Mouse (Mus musculus) forebrain, postnatal 0 days (tissue): ENCODE measurements around the gene Slc39a11. TPM values are rescaled to one million over a fixed set of nuclear protein-coding genes. Genes with fewer than 3 reads are reported as not detected.

Source experiments
- ATAC-seq: fragments of 200-750 bp; cut with Nextera tagmentation; 2 replicates; pipeline ENCODE4 v1.8.0; 2017; ENCODE audit warnings: mild to moderate bottlenecking, moderate library complexity
- DNase-seq: peaks from one replicate; pipeline ENCODE4 v3.0.0-alpha.2; 2015
- H3K27ac ChIP-seq: fragments of 300-500 bp; sonication (generic); 2 replicates; pipeline ENCODE4 v1.5.1; 2014; ENCODE audit warnings: low read depth, mild to moderate bottlenecking, antibody characterized with exemption, low read length, moderate library complexity, mixed read lengths
- H3K27me3 ChIP-seq: fragments of 300-500 bp; sonication (generic); 2 replicates; pipeline ENCODE4 v1.6.1; 2014; ENCODE audit warnings: mild to moderate bottlenecking, low read length, mixed read lengths; ENCODE audit not compliant: insufficient read depth
- H3K36me3 ChIP-seq: fragments of 300-500 bp; sonication (generic); 2 replicates; pipeline ENCODE4 v1.6.1; 2014; ENCODE audit warnings: mild to moderate bottlenecking, moderate library complexity; ENCODE audit not compliant: insufficient read depth
- H3K4me1 ChIP-seq: fragments of 300-500 bp; sonication (generic); 2 replicates; pipeline ENCODE4 v1.6.1; 2014; ENCODE audit warnings: antibody characterized with exemption; ENCODE audit not compliant: insufficient read depth
- H3K4me2 ChIP-seq: fragments of 300-500 bp; sonication (generic); 2 replicates; pipeline ENCODE4 v1.6.1; 2014; ENCODE audit warnings: low read depth, mild to moderate bottlenecking, moderate library complexity
- H3K4me3 ChIP-seq: fragments of 300-500 bp; sonication (generic); 2 replicates; pipeline ENCODE4 v1.5.1; 2014; ENCODE audit warnings: low read depth, low read length, mixed read lengths
- H3K9ac ChIP-seq: fragments of 300-500 bp; sonication (generic); 2 replicates; pipeline ENCODE4 v1.6.1; 2014; ENCODE audit warnings: mild to moderate bottlenecking
- H3K9me3 ChIP-seq: fragments of 300-500 bp; sonication (generic); 2 replicates; pipeline ENCODE4 v1.6.1; 2016; ENCODE audit warnings: low read length
- CTCF ChIP-seq: sonication (generic); IDR thresholded peaks from 2 replicates; pipeline ENCODE4 v1.5.1; 2016; ENCODE audit warnings: antibody characterized with exemption, control low read depth, low read depth
- WGBS: fragments of 180-500 bp; shearing (Covaris S2); extraction: QIAGEN DNeasy Blood & Tissue Kit; methylation state at CpG from one replicate; pipeline ENCODE4 v1.1.7; 2014; 5-methylcytosine and 5-hydroxymethylcytosine counted together
- polyA plus RNA-seq: library from polyadenylated mRNA; unstranded; fragments of >200 nt; fragmentation: Nextera tagmentation; extraction: Ambion mirVana; gene quantifications from 2 replicates; pipeline ENCODE4 v1.2.1, GENCODE M21; 2015
- total RNA-seq: library from RNA; depleted of rRNA; stranded (reverse); fragments of >200 nt; gene quantifications from 2 replicates; pipeline ENCODE4 v1.2.3, GENCODE M21; 2014

The Slc39a11 gene
- total and polyA plus RNA-seq, 2 experiments from 2014 or later = 39.1 to 48.2 TPM

DNA sequence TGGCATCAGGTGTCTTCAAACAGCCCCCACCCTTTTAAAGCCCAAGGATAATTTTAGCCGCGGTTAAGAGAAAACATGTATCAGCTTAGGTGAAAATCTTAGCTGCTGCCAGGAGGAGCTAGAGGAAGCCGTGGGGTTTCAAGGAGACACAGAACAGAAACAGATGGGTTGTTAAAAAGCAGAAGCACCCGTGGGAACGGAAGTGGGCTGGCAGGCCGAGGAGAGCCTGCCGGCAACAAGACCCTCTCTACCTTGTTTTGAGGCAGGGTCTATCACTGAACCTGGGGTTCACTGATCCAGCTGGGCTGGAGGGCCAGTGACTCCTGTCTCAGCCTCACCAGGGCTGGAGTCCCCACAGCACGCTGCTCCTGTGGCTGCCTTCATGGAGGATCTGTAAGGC is 310.1 kb downstream of the Slc39a11 start:
- no peak overlapping the region for H3K9ac ChIP-seq
- H3K36me3 ChIP-seq = peaks cover 4% of the 10 kb centered on the region; the same call in 1 of the 2 replicates
- H3K9me3 ChIP-seq = no peaks in the 10 kb centered on the region
- no peak overlapping the region for H3K4me2 ChIP-seq
- 61% methylated on average over 8 of the region's 8 CpGs for WGBS
- H3K4me3 ChIP-seq = no peak overlapping the region
- no peak overlapping the region for H3K27ac ChIP-seq
- no peak for TF ChIP-seq CTCF
- no peaks in the 10 kb centered on the region for H3K27me3 ChIP-seq
- ATAC-seq (no peak), DNase-seq (no peak)
- no peaks in the 10 kb centered on the region for H3K4me1 ChIP-seq

DNA sequence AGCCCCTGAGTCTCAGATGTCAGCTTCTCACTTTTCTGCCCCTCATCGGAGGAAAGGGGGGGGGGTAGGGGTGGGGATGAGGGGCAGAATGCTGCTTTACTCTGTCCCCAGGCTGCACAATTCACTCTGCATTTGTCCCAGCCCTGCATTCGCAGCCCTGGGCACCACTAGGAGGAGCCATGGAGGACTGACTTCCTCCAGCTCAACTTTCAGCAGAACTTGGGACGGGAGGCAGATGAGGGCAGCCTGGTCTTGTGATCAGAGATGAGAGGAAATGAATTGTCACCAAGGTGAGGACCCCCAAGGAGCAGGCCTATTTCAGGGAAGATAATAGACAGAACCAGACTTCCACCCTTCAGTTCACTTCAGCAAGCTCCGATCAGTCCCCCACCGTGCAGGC is 311.3 kb downstream of the Slc39a11 start:
- WGBS = 56% methylated on average over 5 of the region's 5 CpGs
- peaks cover 4% of the 10 kb centered on the region; the same call in 1 of the 2 replicates for H3K36me3 ChIP-seq
- H3K9me3 ChIP-seq = no peaks in the 10 kb centered on the region
- no peaks in the 10 kb centered on the region for H3K4me1 ChIP-seq
- H3K27me3 ChIP-seq = no peaks in the 10 kb centered on the region
- no peak overlapping the region for H3K4me2 ChIP-seq
- H3K27ac ChIP-seq = no peak overlapping the region
- DNase-seq (no peak), ATAC-seq (no peak)
- no peak overlapping the region for H3K9ac ChIP-seq
- H3K4me3 ChIP-seq = no peak overlapping the region
- TF ChIP-seq CTCF = peak; percentile 27

DNA sequence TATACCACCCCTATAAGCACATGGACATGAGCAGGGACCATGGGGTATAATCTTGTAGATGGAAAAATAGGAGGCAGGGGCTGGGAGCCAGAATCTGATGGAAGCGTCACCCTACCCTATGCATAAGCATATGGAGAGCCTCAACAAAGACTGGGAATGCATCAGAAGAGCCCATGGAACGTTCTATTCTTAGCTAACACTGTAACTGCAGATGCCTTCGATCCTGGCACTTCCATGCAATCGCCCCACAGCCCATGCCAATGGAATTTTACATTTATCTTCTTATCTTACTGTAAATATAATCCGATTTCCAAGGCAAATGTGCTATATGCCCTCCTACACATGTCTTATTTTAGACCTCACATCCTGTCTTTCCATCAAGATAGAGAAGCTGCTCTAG is 314.2 kb downstream of the Slc39a11 start:
- no peaks in the 10 kb centered on the region for H3K27me3 ChIP-seq
- peak; percentile 82 for ATAC-seq
- no peaks in the 10 kb centered on the region for H3K4me1 ChIP-seq
- no peak overlapping the region for H3K4me3 ChIP-seq
- no peaks in the 10 kb centered on the region for H3K9me3 ChIP-seq
- no peak overlapping the region for H3K4me2 ChIP-seq
- DNase-seq = no peak
- WGBS = 72% methylated on average over 5 of the region's 5 CpGs
- no peak overlapping the region for H3K9ac ChIP-seq
- H3K36me3 ChIP-seq = no peaks in the 10 kb centered on the region
- H3K27ac ChIP-seq = peak overlapping the region; percentile 50; the same call in 1 of the 2 replicates
- no peak for TF ChIP-seq CTCF

DNA sequence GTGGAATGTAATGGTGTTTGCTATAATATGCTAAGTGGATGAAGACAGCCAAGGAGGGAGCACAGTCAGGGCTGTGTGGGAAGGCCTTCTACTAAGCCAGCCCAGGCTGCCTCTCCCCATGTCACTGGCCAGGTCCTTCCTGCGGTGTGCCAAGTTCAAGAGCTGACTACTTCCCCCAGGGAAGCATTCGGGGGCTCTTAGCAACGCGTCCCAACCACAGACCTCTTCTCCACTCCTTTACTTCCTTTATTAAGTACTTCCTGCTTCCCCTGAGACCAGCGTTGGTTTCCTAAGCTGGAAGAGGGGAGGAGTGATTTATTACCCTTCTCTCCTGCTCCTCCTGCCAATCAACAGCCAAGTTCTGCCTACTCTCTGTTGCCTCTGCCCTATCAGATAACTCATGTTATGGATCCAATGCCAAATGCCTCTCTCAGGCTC is 315.4 kb downstream of the Slc39a11 start:
- ATAC-seq = no peak

DNA sequence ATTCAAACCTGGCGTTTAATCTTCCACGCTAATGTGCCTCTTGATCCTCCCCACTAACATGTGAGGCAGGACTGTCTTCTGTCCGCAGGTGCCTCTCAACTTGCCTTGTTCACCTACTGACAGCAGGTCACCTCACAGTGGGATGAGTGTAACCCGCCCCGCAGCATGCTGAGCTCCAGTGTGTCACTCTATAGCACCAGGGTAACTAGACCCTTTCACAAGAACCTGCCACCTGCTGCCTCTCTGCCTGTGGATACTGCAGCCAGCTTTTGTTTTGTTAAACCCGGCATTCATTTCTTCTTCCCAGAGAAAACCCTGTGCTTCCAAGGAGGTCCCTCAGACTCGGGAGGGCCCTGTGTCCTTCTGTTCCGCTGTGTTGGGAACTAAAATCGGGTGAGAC is 316.3 kb downstream of the Slc39a11 start:
- H3K27me3 ChIP-seq = no peaks in the 10 kb centered on the region
- ATAC-seq (no peak), DNase-seq (no peak)
- no peak overlapping the region for H3K27ac ChIP-seq
- H3K36me3 ChIP-seq = no peaks in the 10 kb centered on the region
- WGBS = 28% methylated on average over 9 of the region's 9 CpGs
- TF ChIP-seq CTCF = no peak
- no peaks in the 10 kb centered on the region for H3K4me1 ChIP-seq
- H3K9ac ChIP-seq = no peak overlapping the region
- H3K4me2 ChIP-seq = no peak overlapping the region
- no peak overlapping the region for H3K4me3 ChIP-seq
- H3K9me3 ChIP-seq = no peaks in the 10 kb centered on the region

More for the DNA sequence above, 315.4 kb downstream of the Slc39a11 start:
- Histone ChIP-seq H3K4me2 (no peak overlapping the region), H3K27me3 (no peaks in the 10 kb centered on the region), H3K27ac (no peak overlapping the region), H3K4me1 (no peaks in the 10 kb centered on the region), H3K4me3 (no peak overlapping the region), H3K9ac (no peak overlapping the region), H3K36me3 (no peaks in the 10 kb centered on the region), H3K9me3 (no peaks in the 10 kb centered on the region)
- WGBS = 74% methylated on average over 5 of the region's 5 CpGs
- no peak for DNase-seq
- TF ChIP-seq CTCF = no peak

DNA sequence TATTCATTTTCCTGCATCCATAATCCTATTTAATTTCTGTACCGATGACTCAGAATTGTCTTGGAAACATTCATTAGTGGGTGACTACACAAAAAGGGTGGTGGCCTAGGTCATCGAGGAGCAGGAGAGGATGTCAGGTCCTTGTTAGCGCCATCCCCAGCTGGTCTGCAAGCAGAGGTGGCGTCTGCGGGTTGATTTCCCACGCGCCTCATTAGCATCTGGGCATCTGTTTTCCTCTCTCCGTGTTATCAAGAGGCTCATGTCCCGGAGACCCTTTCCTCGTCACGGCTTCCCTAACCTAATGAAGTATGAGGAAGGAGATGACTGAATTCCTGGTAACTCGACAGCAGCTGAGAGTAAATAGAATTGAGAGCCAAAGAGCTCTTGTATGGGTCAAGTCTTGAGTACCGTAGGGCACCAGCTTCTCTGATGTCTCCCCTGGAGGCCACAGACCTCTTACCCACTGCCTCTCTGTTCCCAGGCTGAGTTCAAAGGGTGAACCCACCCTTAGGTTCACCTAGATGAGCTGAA is 319.8 kb downstream of the Slc39a11 start:
- Histone ChIP-seq H3K4me2 (no peak overlapping the region), H3K36me3 (no peaks in the 10 kb centered on the region), H3K27ac (no peak overlapping the region), H3K27me3 (no peaks in the 10 kb centered on the region), H3K4me1 (0 out of 2 replicates have a peak, but pooled peaks cover 6% of the 10 kb centered on the region), H3K9ac (no peak overlapping the region), H3K4me3 (no peak overlapping the region), H3K9me3 (no peaks in the 10 kb centered on the region)
- DNase-seq = no peak
- no peak for ATAC-seq
- no peak for TF ChIP-seq CTCF
- WGBS = 81% methylated on average over 13 of the region's 13 CpGs

DNA sequence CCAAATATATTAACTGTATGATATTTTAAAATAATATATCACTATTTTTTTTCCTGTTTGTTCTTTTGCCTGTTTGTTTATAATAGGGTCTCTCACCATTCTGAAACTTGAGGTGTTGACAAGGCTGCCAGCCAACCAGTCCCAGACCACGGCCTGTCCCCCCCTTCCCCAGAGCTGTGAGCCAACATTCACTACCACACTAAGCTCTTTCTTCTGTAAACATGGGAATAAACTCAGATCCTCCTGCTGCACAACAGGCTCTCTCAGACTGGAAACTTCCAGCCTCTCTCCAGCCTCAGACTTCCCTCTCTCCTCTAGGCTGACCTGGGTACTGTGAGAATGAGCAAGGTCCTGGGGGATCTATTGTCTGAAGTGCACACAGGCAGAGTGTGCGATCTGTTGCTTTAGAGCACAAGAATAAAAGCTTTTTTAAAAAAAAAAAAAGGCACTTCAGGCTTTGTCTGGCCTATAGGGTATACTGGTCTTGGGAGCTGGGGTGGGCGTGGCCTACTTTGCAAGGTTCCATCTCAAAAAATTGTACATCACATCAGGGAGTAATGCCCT is 322.3 kb downstream of the Slc39a11 start:
- no peak for TF ChIP-seq CTCF
- WGBS = 35% methylated on average over 3 of the region's 3 CpGs
- Histone ChIP-seq H3K36me3 (no peaks in the 10 kb centered on the region), H3K9ac (no peak overlapping the region), H3K27me3 (no peaks in the 10 kb centered on the region), H3K4me2 (no peak overlapping the region), H3K4me3 (no peak overlapping the region), H3K4me1 (0 out of 2 replicates have a peak, but pooled peaks cover 6% of the 10 kb centered on the region), H3K9me3 (no peaks in the 10 kb centered on the region), H3K27ac (0 out of 2 replicates have a peak overlapping the region, but pooled peaks have one; percentile 29)
- DNase-seq (no peak), ATAC-seq (peak; percentile 62)
